Mouse (Mus musculus) thymus, postnatal 14 days (tissue): ENCODE results near the gene Olfr345.

Experiments
- DNase-seq: peaks from one replicate; pipeline ENCODE4 v3.0.0; 2021

The Olfr345 gene

DNA sequence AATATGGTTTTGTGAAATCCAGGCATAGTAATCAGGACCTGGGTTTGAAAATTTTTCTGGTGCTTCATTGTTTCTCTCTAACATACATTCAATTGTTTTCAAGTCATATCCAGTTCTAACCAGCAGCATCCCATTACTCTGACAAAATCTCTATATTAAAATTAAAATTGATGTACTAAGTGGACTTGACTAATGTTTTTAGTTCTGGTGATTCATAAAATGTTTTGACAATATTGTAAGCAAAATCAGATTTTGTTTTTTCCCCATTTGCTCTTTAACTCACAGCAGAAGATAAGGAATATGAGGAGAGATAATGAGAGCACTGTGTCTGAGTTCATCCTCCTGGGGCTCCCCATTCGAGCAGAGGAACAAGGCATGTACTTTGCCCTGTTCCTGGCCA, at the start of gene Olfr345:
Gene Olfr345, plus strand, starts transcription at position 301 of the 400 bp plus-strand sequence.
- DNase-seq = no peak

DNA sequence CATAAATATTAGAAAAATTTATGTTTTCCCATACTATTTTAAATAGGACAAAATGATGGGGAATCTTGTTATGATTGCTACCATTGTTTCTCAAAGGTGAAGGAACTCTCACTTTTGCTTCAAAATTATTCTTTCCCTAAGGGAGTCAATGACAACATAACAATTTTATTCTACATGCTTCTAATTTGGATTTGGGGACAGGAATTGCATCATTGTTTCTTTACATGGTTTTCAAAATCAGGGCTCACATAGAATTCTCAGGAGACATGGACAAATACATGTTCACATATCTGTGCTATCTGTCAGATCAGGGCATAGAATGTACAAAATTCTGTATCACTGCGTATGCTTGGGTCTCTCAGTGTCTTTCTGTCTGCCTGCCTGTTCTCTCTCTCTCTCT, 45.6 kb downstream of the Olfr345 start, which contains the start of gene Olfr346:
Gene Olfr346, plus strand, starts transcription at position 301 of the 400 bp plus-strand sequence.
- DNase-seq = no peak
